Mouse (Mus musculus): ENCODE measurements around the gene Ptma. TPM values are rescaled to one million over a fixed set of nuclear protein-coding genes. Genes with fewer than 3 reads are reported as not detected.

The Ptma gene
- total RNA-seq (2023), result 1,388 TPM

GRCm38 (mm10) chr1:86526116-86526788 lies at the start of gene Ptma:
Gene Ptma (plus strand): TSS chr1:86526726.

Other genes starting within 250 kb of the Ptma start
- 4.7 TPM for gene B3gnt7, start 223.9 kb upstream of the Ptma start, total RNA-seq (2023)
- gene Ncl, start 167.3 kb upstream of the Ptma start, total RNA-seq (2023), result 548 TPM
- not detected for gene Nmur1, start 100.5 kb upstream of the Ptma start, total RNA-seq (2023)
- gene Tex44, start 100.4 kb upstream of the Ptma start, total RNA-seq (2023), result not detected
- 13.7 TPM for gene Pde6d, start 55.9 kb downstream of the Ptma start, total RNA-seq (2023)
- 8.7 TPM for gene Cops7b, start 56.2 kb downstream of the Ptma start, total RNA-seq (2023)
- not detected for gene Nppc, start 143.8 kb downstream of the Ptma start, total RNA-seq (2023)
- gene Dis3l2, start 177.1 kb downstream of the Ptma start, total RNA-seq (2023), result 24.4 TPM